Mouse (Mus musculus) frontal cortex, postnatal 25 days (tissue): ENCODE data around the gene 5730480H06Rik.
A peak's percentile ranks its signal among the peaks of the same experiment; 100 is the strongest.

Experiments used
- DNase-seq, 2 experiments: peaks; one replicate each; pipeline ENCODE4 v3.0.0; 2022; ENCODE audit warnings: low spot score in 2 of 2

5730480H06Rik gene

DNA sequence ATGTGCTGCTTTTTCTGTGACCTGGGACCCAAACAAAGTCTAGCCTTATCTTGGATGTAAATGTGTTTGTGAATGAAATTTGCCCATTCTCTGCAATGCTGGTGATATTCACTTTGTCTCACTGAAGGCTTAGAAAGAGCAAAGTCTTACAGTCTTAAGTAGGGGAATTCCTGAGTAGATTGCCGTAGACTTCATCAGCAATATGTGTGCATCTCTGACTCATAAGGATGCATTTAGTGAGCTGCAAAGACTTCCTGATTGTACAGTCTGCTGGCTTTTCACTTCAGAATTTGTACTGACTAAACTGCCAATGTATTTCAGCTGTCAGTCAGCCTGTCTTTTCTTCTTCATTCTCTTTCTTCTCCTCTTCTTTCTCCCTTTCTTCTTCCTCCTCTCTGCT, 94.2 kb downstream of the 5730480H06Rik start:
- DNase-seq = no peak

DNA sequence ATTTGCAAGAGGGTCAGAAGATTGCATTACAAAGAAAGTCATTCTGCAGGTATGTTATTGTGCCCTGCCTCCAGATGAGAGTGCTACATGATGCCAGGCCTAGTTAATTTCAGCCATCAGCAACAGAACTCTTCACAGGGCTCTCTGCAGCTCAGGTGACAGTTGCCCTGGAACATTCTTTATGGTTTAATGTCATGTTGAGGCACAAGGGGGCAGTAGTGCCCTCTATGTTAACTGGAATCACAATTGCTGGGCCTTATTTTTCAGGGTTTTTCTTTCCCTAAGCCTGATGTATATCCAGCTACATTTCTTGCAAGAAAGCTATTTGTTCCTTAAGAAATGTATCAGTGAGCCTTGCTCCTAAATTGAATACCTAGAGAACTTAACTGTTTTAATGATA, 102.7 kb downstream of the 5730480H06Rik start:
- DNase-seq = peak in 1 of 2 experiments; percentile 26

DNA sequence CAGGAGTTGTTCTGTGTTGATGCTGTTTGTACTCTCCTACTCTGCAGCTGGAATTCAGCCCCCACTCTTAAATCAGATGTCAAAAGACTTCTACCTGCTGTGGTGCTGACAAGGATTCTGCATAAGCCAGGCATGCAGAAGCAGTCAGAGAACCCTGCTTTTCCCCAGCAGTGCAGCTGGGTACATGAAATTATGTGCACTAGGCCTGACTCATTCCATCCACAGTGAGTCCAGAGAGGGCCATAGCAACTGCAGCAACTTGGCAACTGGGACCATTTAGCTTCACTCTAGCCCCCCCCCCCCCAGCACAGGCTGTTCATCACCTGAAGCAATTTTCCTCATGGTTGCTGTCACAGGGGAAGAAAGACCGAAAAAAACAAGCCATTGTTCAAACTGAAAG, 121.1 kb downstream of the 5730480H06Rik start:
- DNase-seq = no peak

DNA sequence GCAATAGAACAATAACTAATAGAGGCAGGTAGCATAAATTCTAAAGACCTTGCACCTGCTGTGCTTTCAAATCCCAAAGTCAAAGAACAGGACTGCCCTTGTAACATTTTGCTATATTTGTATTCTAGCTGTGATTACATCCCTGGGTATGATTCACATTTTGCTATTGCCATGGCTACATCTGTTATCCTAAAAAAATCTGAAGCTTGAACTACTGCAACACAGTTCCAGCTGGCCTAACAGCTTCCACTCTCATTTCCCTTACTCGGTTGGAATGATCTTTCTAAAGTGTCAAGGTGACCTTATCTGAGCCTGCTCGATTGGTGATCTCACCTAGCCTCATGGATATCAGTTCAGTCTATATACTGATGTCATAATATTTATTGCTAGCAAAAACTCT, 132.5 kb downstream of the 5730480H06Rik start:
- no peak for DNase-seq
